Mouse (Mus musculus): ENCODE measurements around the gene Olfr419.

GRCm38 (mm10) chr1:174267816-174268215 lies 16.0 kb upstream of the Olfr419 start:
- no peak for TF ChIP-seq CTCF (IDR thresholded peaks at IDR 0.05; ENCODE audit: low read depth)
- TF ChIP-seq EP300 (optimal IDR thresholded peaks at IDR 0.05): no peak

Measured in stomach, postnatal 0 days (tissue).